Mouse (Mus musculus) liver, postnatal 0 days (tissue): Measurements from ENCODE around the gene Eif2ak3.

Experiments
- CTCF ChIP-seq: sonication (generic); IDR thresholded peaks from 2 replicates; pipeline ENCODE4 v1.5.1; 2016; ENCODE audit warnings: antibody characterized with exemption, low read depth
- EP300 ChIP-seq: IDR thresholded peaks from 2 replicates; pipeline ENCODE4 v1.6.1; 2016; ENCODE audit warnings: antibody characterized with exemption, low read depth, mild to moderate bottlenecking

DNA sequence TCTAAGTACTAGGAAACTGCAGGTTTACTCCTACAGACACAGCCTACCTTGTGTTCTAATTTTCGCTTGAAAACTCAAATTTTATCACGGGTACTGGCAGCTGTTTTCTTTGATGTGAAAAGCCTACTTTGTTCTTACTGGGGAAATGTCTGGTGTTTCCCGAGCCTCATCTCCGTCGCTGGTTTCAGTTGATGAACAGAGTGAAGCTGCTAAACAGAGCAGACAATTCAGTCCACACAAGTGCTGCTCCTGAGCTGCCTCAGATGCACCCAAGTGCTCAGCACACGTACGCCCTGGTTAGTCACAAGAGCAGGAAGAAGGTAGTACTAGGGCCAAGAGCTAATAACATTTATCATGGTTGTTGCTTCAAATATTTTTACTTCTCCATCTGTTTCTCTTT is 18.4 kb downstream of the Eif2ak3 start:
- TF ChIP-seq CTCF = no peak
- TF ChIP-seq EP300 = no peak
